Mouse (Mus musculus) heart, adult 2 months (tissue): ENCODE measurements around the gene Gbx2.

ENCODE experiments used
- CTCF ChIP-seq: fragments of 200-600 bp; IDR thresholded peaks from 2 replicates; pipeline ENCODE4 v1.8.1; 2022; ENCODE audit warnings: antibody characterized with exemption, mild to moderate bottlenecking, moderate library complexity
- EP300 ChIP-seq: fragments of 200-500 bp; IDR thresholded peaks from 2 replicates; pipeline ENCODE4 v1.6.1; 2011; ENCODE audit warnings: low read depth, low read length, control low read depth; ENCODE audit not compliant: insufficient read depth
- POLR2A ChIP-seq: fragments of 200-500 bp; IDR thresholded peaks from 2 replicates; pipeline ENCODE4 v1.6.1; 2011; ENCODE audit warnings: mild to moderate bottlenecking, low read depth, low read length, control low read depth; ENCODE audit not compliant: insufficient read depth

- no peak for TF ChIP-seq POLR2A
- TF ChIP-seq CTCF: no peak
- TF ChIP-seq EP300: no peak
Measured at GRCm38 (mm10) chr1:89969072-89969713, 38.2 kb upstream of the Gbx2 start.
